Mouse (Mus musculus): Measurements from ENCODE around the gene Evx1. TPM values are rescaled to one million over a fixed set of nuclear protein-coding genes. Genes with fewer than 3 reads are reported as not detected.

Evx1 gene
- polyA plus RNA-seq, 1 experiment from 2014 or later: not detected

DNA sequence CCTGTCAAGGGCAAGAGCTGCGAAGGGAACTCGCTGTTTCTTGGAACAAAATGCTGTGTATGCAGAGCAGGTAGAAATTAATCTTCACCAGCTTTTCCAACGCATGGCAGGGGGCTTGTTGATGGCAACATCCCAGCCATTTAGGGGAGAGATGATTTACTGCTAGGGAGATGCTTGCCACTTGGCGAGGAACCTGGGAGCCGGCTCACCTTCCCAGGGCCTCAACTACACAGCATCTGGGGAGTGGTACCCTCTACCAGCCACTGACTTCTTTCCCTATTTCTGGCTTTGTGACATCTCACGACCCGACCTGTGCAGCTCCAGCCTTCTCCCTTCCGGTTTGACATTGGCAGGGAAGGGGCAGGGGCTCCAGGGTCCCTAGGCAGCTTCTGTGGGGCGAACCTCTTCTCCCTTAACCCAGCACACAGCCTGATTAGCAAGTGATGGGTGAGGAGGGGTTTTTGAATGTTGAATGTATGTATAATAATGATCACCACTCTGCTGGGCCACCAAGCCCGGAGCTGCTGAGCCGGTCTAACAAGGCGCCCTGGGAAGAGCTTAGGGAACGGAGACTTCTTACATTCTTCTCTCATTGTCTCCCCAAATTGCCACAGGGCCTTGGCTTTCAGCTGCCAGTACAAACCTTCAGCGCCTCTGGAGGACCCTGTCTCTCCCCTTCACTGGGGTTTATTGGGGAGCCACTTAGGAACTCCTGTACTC lies 4.3 kb downstream of the Evx1 start:
- 37% methylated on average over 14 of the region's 14 CpGs for WGBS (ENCODE audit: insufficient replicate concordance)

DNA sequence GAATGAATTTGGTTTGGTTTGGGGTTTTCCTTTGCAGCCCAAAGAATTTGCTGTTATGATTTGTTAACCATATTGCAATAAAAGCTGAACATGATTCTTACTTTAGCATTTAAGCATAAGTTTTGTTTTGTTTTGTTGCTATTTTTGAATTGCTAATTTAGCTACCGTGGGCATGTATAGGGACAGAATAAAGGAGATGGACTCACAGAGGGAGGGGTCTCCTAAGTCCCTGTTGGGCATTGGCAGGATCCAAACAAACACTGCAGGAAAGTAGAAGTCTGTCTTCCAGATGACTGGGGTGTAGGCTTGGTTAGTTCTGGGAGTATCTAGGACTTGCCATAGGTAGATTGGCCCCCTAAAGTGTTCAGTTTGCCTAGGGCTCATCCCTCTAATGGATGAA lies 5.0 kb downstream of the Evx1 start:
- Histone ChIP-seq H3K4me3 (ENCODE audit: low read depth, low read length) (no peak overlapping the region), H3K27ac (ENCODE audit: low read depth) (no peak overlapping the region), H3K4me2 (ENCODE audit: low read depth, low read length) (no peak overlapping the region), H3K4me1 (ENCODE audit: insufficient read depth) (no peaks in the 10 kb centered on the region; the same call in 1 of the 2 replicates), H3K9me3 (ENCODE audit: low read length) (no peaks in the 10 kb centered on the region), H3K9ac (replicated peaks) (no peak overlapping the region), H3K36me3 (replicated peaks; ENCODE audit: insufficient read depth, low read length) (no peaks in the 10 kb centered on the region), H3K27me3 (ENCODE audit: insufficient read depth, low read length) (peaks cover 98% of the 10 kb centered on the region)
- TF ChIP-seq EP300 (IDR thresholded peaks at IDR 0.05; ENCODE audit: low read depth) (no peak), CTCF (IDR thresholded peaks at IDR 0.05; ENCODE audit: low read depth) (no peak)
- no peak for ATAC-seq
- 42% methylated on average over 1 of the region's 1 CpGs for WGBS (ENCODE audit: insufficient replicate concordance)
- DNase-seq: no peak

More for the DNA sequence above, 4.3 kb downstream of the Evx1 start:
- Histone ChIP-seq H3K4me2 (ENCODE audit: low read depth, low read length) (no peak overlapping the region), H3K9me3 (ENCODE audit: low read length) (no peaks in the 10 kb centered on the region), H3K4me3 (ENCODE audit: low read depth, low read length) (no peak overlapping the region), H3K27ac (ENCODE audit: low read depth) (no peak overlapping the region), H3K36me3 (replicated peaks; ENCODE audit: insufficient read depth, low read length) (no peaks in the 10 kb centered on the region), H3K9ac (replicated peaks) (no peak overlapping the region), H3K4me1 (ENCODE audit: insufficient read depth) (no peaks in the 10 kb centered on the region; the same call in 1 of the 2 replicates), H3K27me3 (ENCODE audit: insufficient read depth, low read length) (peaks cover 98% of the 10 kb centered on the region)
- no peak for TF ChIP-seq EP300 (IDR thresholded peaks at IDR 0.05; ENCODE audit: low read depth)
- TF ChIP-seq CTCF (IDR thresholded peaks at IDR 0.05; ENCODE audit: low read depth): no peak
- DNase-seq (no peak), ATAC-seq (no peak)

DNA sequence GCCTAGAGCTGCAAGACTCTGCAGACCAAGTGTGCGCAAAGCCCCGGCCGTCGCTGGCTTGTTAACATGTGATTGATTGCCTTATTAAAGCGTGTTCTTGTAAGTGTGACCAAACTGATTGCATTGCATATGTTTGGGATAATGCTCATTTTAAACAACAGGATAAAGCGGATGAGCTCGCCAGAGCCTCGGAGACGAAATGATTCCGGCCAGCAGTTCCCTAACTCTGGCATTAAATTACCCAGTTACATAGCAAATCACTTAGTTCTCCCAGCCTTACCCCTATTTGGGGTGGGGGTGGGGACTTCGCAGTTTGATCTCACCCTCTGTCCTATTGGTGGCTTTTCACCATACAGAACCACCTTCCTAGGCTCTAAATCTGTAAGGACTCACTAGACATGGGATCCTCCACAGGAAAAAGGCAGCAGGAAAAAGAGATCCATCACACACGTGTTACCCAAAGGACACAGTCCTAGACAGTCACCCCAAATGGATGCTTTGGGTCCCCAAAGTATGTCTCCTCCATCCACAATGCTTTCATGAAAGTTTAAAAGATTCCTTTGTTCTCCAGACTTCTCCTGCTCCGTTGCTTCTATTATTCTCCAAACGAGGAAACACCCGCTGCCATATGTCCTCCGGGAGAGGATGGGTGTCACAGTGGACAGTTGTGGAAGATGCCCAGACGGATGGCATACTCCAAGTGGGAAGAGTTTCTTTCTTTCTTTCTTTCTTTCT lies 6.8 kb downstream of the Evx1 start:
- no peak overlapping the region for H3K27ac ChIP-seq (ENCODE audit: low read depth)
- 5% methylated on average over 17 of the region's 17 CpGs for WGBS (ENCODE audit: insufficient replicate concordance)
- no peak for DNase-seq

DNA sequence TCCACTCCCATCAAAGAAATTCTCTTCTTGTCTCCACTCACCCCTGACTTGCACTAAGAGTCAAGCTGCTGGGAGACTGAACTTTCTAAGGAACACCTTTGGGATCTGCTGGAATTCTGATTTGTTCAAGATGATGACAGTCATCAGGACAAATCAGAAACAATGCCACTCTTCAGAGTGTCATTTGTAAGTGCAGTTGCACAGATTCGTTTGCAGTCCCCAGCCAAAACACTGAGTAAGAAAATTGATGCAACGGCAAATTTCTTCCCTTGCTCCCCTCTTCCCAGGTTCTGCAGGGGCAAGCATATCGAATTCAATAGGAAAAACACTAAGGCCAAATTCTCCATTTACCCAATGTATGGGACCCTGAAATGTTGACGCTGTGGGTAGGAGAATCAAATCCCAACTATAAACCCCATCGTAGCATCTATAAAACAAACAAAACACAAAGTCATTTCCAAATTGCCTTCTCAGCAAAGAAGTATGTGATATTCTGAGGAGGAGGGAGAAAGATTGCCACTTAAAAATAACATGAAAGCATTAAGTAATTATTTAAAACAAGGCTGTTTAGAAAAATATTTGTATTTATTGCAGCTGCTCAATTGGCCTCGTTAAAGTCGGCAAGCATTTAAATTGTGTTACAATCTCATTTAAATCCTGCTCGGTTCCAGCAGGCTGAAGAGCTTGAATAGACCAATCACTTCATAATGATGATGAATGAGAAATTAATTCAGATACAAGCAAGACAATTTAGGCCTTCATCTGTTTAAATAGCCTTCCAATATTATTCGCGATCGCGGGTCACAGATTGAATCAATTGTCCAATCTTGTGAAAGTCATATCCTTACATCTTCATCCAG lies 7.9 kb downstream of the Evx1 start:
- no peak for DNase-seq
- Histone ChIP-seq H3K27ac (ENCODE audit: low read depth) (no peak overlapping the region), H3K36me3 (replicated peaks; ENCODE audit: insufficient read depth, low read length) (no peaks in the 10 kb centered on the region), H3K4me1 (ENCODE audit: insufficient read depth) (no peaks in the 10 kb centered on the region), H3K4me3 (ENCODE audit: low read depth, low read length) (no peak overlapping the region), H3K9me3 (ENCODE audit: low read length) (no peaks in the 10 kb centered on the region), H3K27me3 (ENCODE audit: insufficient read depth, low read length) (peaks cover 89% of the 10 kb centered on the region), H3K4me2 (ENCODE audit: low read depth, low read length) (no peak overlapping the region), H3K9ac (replicated peaks) (no peak overlapping the region)
- TF ChIP-seq EP300 (IDR thresholded peaks at IDR 0.05; ENCODE audit: low read depth): no peak
- TF ChIP-seq CTCF (IDR thresholded peaks at IDR 0.05; ENCODE audit: low read depth): no peak
- no peak for ATAC-seq
- WGBS (ENCODE audit: insufficient replicate concordance): 6% methylated on average over 12 of the region's 12 CpGs

More for the DNA sequence above, 6.8 kb downstream of the Evx1 start:
- H3K9me3 ChIP-seq (ENCODE audit: low read length): no peaks in the 10 kb centered on the region
- no peaks in the 10 kb centered on the region for H3K4me1 ChIP-seq (ENCODE audit: insufficient read depth)
- H3K36me3 ChIP-seq (replicated peaks; ENCODE audit: insufficient read depth, low read length): no peaks in the 10 kb centered on the region
- no peak for TF ChIP-seq CTCF (IDR thresholded peaks at IDR 0.05; ENCODE audit: low read depth)
- TF ChIP-seq EP300 (IDR thresholded peaks at IDR 0.05; ENCODE audit: low read depth): no peak
- no peak overlapping the region for H3K4me3 ChIP-seq (ENCODE audit: low read depth, low read length)
- H3K27me3 ChIP-seq (ENCODE audit: insufficient read depth, low read length): peaks cover 93% of the 10 kb centered on the region
- no peak for ATAC-seq
- H3K4me2 ChIP-seq (ENCODE audit: low read depth, low read length): no peak overlapping the region
- no peak overlapping the region for H3K9ac ChIP-seq (replicated peaks)

DNA sequence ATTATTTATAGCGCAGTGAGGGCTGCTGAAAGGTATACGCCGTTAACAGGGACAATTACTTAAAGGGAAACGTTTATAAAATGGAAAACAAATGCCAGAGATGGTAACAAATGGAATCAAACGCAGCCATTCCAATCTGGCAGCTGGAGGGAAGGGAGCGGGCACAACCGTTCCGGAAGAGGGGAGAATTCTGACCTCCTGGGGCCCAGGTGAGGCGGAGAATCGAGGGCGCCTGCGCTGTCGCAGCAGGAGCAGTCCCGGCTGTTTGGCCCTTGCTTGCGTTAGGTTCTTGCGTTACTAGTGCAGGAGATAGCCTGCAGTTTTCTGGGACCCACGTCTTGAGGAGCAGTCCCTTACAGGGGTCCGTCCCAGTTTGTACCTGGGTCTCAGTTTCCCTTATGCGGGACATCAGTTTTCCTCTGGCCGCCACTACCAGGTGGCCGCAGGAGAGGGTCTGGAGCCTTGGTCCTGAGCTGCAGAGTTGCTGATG lies 8.6 kb downstream of the Evx1 start:
- H3K4me2 ChIP-seq (ENCODE audit: low read depth, low read length): no peak overlapping the region
- no peak for TF ChIP-seq EP300 (IDR thresholded peaks at IDR 0.05; ENCODE audit: low read depth)
- no peak for TF ChIP-seq CTCF (IDR thresholded peaks at IDR 0.05; ENCODE audit: low read depth)
- no peak overlapping the region for H3K4me3 ChIP-seq (ENCODE audit: low read depth, low read length)
- H3K27me3 ChIP-seq (ENCODE audit: insufficient read depth, low read length): peaks cover 89% of the 10 kb centered on the region
- H3K36me3 ChIP-seq (replicated peaks; ENCODE audit: insufficient read depth, low read length): no peaks in the 10 kb centered on the region
- no peaks in the 10 kb centered on the region for H3K9me3 ChIP-seq (ENCODE audit: low read length)
- no peak overlapping the region for H3K9ac ChIP-seq (replicated peaks)
- no peaks in the 10 kb centered on the region for H3K4me1 ChIP-seq (ENCODE audit: insufficient read depth)
- H3K27ac ChIP-seq (ENCODE audit: low read depth): no peak overlapping the region
- ATAC-seq: no peak
- DNase-seq: no peak
- 4% methylated on average over 21 of the region's 21 CpGs for WGBS (ENCODE audit: insufficient replicate concordance)

Measured in liver, postnatal 0 days (tissue).